Mouse (Mus musculus): ENCODE results near the gene Wipi2. TPM values are rescaled to one million over a fixed set of nuclear protein-coding genes. Genes with fewer than 3 reads are reported as not detected.

The Wipi2 gene
- polyA plus RNA-seq, 1 experiment = 52.0 TPM

- TF ChIP-seq MYOG (IDR thresholded peaks at IDR 0.05; ENCODE audit: control insufficient read depth in 1 of 3, insufficient read depth in 1 of 3, insufficient read length in 2 of 3, low read depth in 2 of 3) (no peak), TCF3 (IDR thresholded peaks at IDR 0.05; ENCODE audit: insufficient read length, low read depth) (no peak), MAX (IDR thresholded peaks at IDR 0.05; ENCODE audit: low read depth) (no peak), SRF (IDR thresholded peaks at IDR 0.05; ENCODE audit: control insufficient read depth, insufficient read length, low read depth) (no peak)
- Histone ChIP-seq H3K4me3 (no peak overlapping the region), H3K27me3 (ENCODE audit: control insufficient read depth, insufficient read depth, insufficient read length) (peaks cover 40% of the 10 kb centered on the region), H3ac (ENCODE audit: control insufficient read depth, insufficient read length) (no peak overlapping the region), H3K36me3 (ENCODE audit: control insufficient read depth, insufficient read depth) (no peaks in the 10 kb centered on the region), H3K4me2 (ENCODE audit: low read depth) (no peak overlapping the region), H3K79me2 (ENCODE audit: control insufficient read depth, insufficient read depth) (no peaks in the 10 kb centered on the region)
These were observed 61.4 kb downstream of the Wipi2 start for GRCm38 (mm10) chr5:142688866-142689265.

GRCm38 (mm10) chr5:142690343-142690742, 62.8 kb downstream of the Wipi2 start:
- Histone ChIP-seq H3ac (ENCODE audit: control insufficient read depth, insufficient read length) (no peak overlapping the region), H3K27me3 (ENCODE audit: control insufficient read depth, insufficient read depth, insufficient read length) (peaks cover 40% of the 10 kb centered on the region), H3K79me2 (ENCODE audit: control insufficient read depth, insufficient read depth) (no peaks in the 10 kb centered on the region), H3K4me2 (ENCODE audit: low read depth) (no peak overlapping the region), H3K36me3 (ENCODE audit: control insufficient read depth, insufficient read depth) (no peaks in the 10 kb centered on the region), H3K4me3 (no peak overlapping the region)
- TF ChIP-seq POLR2AphosphoS2 (IDR thresholded peaks at IDR 0.05; ENCODE audit: insufficient read length, low read depth) (no peak), E2F4 (IDR thresholded peaks at IDR 0.05; ENCODE audit: insufficient read depth) (no peak)

- H3K36me3 ChIP-seq (ENCODE audit: control insufficient read depth, insufficient read depth) = no peaks in the 10 kb centered on the region
- no peak within 1 kb of the TSS for H3K4me2 ChIP-seq (ENCODE audit: low read depth)
- no peaks in the 10 kb centered on the region for H3K79me2 ChIP-seq (ENCODE audit: control insufficient read depth, insufficient read depth)
- TF ChIP-seq TCF3 (IDR thresholded peaks at IDR 0.05; ENCODE audit: insufficient read length, low read depth) = no peak
- TF ChIP-seq TCF12 (IDR thresholded peaks at IDR 0.05; ENCODE audit: insufficient read depth, poor library complexity, severe bottlenecking) = no peak
- no peak for TF ChIP-seq POLR2A (IDR thresholded peaks at IDR 0.05; ENCODE audit: insufficient read length, low read depth)
- no peak for TF ChIP-seq USF1 (IDR thresholded peaks at IDR 0.05; ENCODE audit: low read depth)
- TF ChIP-seq MAX (IDR thresholded peaks at IDR 0.05; ENCODE audit: low read depth) = no peak
- H3K4me3 ChIP-seq = no peak within 1 kb of the TSS
- H3K27me3 ChIP-seq (ENCODE audit: control insufficient read depth, insufficient read depth, insufficient read length) = peaks cover 28% of the 10 kb centered on the region
- H3ac ChIP-seq (ENCODE audit: control insufficient read depth, insufficient read length) = no peak within 1 kb of the TSS
These were observed 64.8 kb downstream of the Wipi2 start, which contains the start of gene Slc29a4 for GRCm38 (mm10) chr5:142692248-142692647. Gene Slc29a4, plus strand, starts transcription at chr5:142692512.

DNA sequence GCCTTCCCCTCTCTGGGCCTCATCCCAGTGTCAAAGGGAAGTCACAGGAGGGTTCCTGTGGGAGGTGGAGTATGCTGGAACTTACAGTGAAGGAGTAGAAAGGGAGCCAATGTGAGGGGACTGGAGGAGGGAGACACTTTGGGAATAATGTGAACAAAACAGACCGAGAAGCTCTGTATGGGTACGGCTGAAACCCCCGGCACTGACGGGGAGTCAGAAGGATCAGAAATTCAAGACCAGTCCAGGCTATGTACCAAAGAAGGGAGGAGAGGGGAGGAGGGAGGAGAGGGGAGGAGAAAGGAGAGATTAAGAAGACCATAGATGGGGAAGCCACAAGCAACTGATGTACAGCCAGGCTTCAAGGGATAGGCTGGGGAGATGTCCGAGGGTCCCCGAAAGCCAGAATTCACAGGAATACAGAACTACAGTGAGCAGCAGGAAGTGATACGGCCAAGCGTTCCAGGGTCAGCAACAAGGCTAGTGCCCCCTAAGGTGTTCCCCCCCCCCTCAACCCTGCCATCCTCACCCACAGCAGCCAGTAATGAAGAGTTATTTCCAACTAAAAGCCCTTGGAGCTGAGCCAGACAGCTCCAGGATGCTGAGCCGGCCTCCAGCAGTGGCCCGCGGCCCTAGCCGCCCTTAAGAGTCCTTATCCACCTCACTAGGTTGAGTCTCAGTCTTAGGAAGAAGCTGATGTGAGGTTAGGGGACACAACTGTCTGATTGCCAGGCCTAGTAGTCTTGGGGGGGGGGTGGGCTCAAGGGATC, 65.7 kb downstream of the Wipi2 start:
- Histone ChIP-seq H3K4me2 (ENCODE audit: low read depth) (no peak overlapping the region), H3K36me3 (ENCODE audit: control insufficient read depth, insufficient read depth) (no peaks in the 10 kb centered on the region), H3K4me3 (no peak overlapping the region), H3K27me3 (ENCODE audit: control insufficient read depth, insufficient read depth, insufficient read length) (peaks cover 25% of the 10 kb centered on the region), H3ac (ENCODE audit: control insufficient read depth, insufficient read length) (no peak overlapping the region), H3K79me2 (ENCODE audit: control insufficient read depth, insufficient read depth) (no peaks in the 10 kb centered on the region)
- TF ChIP-seq POLR2AphosphoS2 (IDR thresholded peaks at IDR 0.05; ENCODE audit: insufficient read length, low read depth) (no peak), USF1 (IDR thresholded peaks at IDR 0.05; ENCODE audit: low read depth) (no peak), MAX (IDR thresholded peaks at IDR 0.05; ENCODE audit: low read depth) (no peak), SRF (IDR thresholded peaks at IDR 0.05; ENCODE audit: control insufficient read depth, insufficient read length, low read depth) (no peak), MYOD1 (IDR thresholded peaks at IDR 0.05; ENCODE audit: control insufficient read depth in 1 of 3, insufficient read length in 2 of 3, low read depth in 2 of 3) (no peak), TCF3 (IDR thresholded peaks at IDR 0.05; ENCODE audit: insufficient read length, low read depth) (no peak), E2F4 (IDR thresholded peaks at IDR 0.05; ENCODE audit: insufficient read depth) (no peak), REST (IDR thresholded peaks at IDR 0.05; ENCODE audit: insufficient read depth, insufficient read length) (no peak), MYOG (IDR thresholded peaks at IDR 0.05; ENCODE audit: control insufficient read depth in 1 of 3, insufficient read depth in 1 of 3, insufficient read length in 2 of 3, low read depth in 2 of 3) (no peak), POLR2A (IDR thresholded peaks at IDR 0.05; ENCODE audit: insufficient read length, low read depth) (no peak), TCF12 (IDR thresholded peaks at IDR 0.05; ENCODE audit: insufficient read depth, poor library complexity, severe bottlenecking) (no peak), CEBPB (IDR thresholded peaks at IDR 0.05; ENCODE audit: insufficient read depth, poor library complexity, severe bottlenecking) (no peak)

GRCm38 (mm10) chr5:142693738-142694430, 66.4 kb downstream of the Wipi2 start:
- Histone ChIP-seq H3K79me2 (ENCODE audit: control insufficient read depth, insufficient read depth) (no peaks in the 10 kb centered on the region), H3ac (ENCODE audit: control insufficient read depth, insufficient read length) (no peak overlapping the region), H3K36me3 (ENCODE audit: control insufficient read depth, insufficient read depth) (no peaks in the 10 kb centered on the region), H3K4me2 (ENCODE audit: low read depth) (no peak overlapping the region), H3K27me3 (ENCODE audit: control insufficient read depth, insufficient read depth, insufficient read length) (peaks cover 19% of the 10 kb centered on the region), H3K4me3 (no peak overlapping the region)
- no peak for TF ChIP-seq CEBPB (IDR thresholded peaks at IDR 0.05; ENCODE audit: insufficient read depth, poor library complexity, severe bottlenecking)
- TF ChIP-seq TCF3 (IDR thresholded peaks at IDR 0.05; ENCODE audit: insufficient read length, low read depth) = no peak
- TF ChIP-seq REST (IDR thresholded peaks at IDR 0.05; ENCODE audit: insufficient read depth, insufficient read length) = no peak
- TF ChIP-seq MYOG (IDR thresholded peaks at IDR 0.05; ENCODE audit: control insufficient read depth in 1 of 3, insufficient read depth in 1 of 3, insufficient read length in 2 of 3, low read depth in 2 of 3) = no peak
- no peak for TF ChIP-seq E2F4 (IDR thresholded peaks at IDR 0.05; ENCODE audit: insufficient read depth)
- no peak for TF ChIP-seq POLR2A (IDR thresholded peaks at IDR 0.05; ENCODE audit: insufficient read length, low read depth)
- no peak for TF ChIP-seq SRF (IDR thresholded peaks at IDR 0.05; ENCODE audit: control insufficient read depth, insufficient read length, low read depth)

Measured in myocyte (in vitro differentiated cells).